Mouse (Mus musculus) gastrocnemius, postnatal 14 days (tissue): Measurements from ENCODE around the gene Col6a3. TPM values are rescaled to one million over a fixed set of nuclear protein-coding genes. Genes with fewer than 3 reads are reported as not detected.

Source experiments
- DNase-seq: peaks from one replicate; pipeline ENCODE4 v3.0.0; 2021; ENCODE audit warnings: mixed read lengths
- intact Hi-C: fragments of 180-260 bp; cut with DNase I; formaldehyde crosslinking; loops from one replicate; pipeline ENCODE4 v1.15.1; 2025; ENCODE audit warnings: low total_unique reads
- total RNA-seq, 2 experiments: library from RNA; stranded (reverse); gene quantifications; 2 replicates each; pipeline ENCODE4 v1.2.3; 2021

The Col6a3 gene
- total RNA-seq, 2 experiments from 2014 or later, result 217 to 262 TPM

DNA sequence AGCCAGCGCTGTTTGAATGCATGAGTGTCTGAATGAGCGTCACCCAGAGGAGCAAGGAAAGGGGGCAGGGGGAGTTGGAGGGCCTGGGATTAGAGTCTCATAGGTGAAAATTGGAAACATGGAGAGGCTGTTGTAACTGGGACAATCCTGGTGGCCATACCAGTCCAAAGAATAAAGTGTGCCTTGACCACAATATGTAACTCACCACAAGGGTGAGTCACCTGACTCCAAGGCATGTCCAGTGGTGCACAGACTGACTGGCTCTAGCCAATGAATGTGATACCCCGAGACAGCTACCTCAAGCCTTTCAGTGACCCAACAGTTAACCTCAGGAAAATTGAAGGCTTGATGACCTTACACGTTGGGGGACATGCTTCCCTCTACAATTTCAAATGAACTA, 40.7 kb downstream of the Col6a3 start:
- DNase-seq, result no peak
- intact Hi-C loops, result no loop called here

DNA sequence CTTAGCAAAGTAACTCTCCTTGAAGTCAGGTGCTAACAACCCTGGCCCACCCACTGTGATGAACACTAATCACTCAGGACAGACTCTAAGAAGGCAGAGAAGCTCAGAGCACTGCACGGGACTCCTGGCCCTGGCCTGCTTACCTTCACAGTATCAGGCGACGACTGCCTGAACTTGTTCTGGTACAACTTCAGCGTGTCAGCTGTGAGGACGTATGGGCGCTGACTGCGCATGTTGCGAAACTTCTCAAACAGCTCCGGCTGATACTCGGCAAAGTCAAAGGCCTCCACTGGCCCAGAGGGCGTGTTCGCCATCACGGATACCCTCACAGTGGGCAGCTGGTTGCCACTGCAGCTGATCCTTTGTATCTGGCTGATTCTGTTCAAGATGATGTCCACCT, 42.7 kb downstream of the Col6a3 start:
- intact Hi-C loops, result no loop called here

DNA sequence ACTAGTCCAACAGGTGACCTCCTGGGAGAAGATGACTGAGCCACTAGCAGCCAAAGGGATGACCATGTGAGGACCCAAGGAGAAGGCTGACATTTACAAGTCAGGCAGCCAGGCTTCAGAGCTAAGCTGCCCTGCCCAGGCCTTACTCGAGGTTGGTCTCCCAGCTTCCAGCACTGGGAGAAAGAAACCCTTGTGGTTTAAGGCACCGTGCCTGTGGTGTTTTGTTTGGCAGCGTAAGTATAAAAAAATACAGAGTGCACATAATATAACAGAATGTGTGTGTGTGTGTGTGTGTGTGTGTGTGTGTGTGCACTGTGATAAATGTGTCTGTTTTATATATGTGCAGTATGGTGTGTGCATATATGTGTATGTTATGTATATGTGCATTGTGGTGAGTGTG, 43.3 kb downstream of the Col6a3 start:
- DNase-seq, result no peak
- intact Hi-C loops, result no loop called here

More for the DNA sequence above, 42.7 kb downstream of the Col6a3 start:
- no peak for DNase-seq

DNA sequence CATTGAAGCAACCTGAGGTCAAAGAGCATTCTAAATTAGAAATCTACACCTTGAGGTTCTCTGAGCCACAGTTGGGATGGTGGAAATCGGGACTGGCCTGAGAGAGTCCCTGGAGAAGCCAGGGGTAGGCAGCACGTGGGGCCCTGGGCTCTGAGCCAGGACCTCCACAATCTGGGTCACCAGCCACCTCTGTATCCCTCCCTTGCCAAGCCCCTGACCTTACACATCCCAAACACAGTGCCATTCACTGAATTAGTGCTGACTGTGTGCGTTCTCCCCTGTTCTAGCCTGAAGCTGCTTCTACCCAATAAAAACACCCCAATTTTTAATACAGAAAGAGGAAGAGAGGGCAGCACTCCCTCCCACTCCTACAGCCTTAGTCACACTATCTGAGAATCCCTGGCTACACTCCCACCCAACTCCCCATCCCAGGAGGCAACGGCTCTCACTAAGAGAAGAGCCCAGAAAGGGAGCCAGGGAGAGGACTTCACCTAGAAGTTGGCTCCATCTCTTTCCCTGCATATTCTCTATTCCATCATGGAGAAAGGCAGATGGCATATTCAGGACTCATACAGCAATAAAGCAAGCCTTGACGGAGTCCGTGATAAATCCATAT, 46.4 kb downstream of the Col6a3 start:
- intact Hi-C loops, result no loop called here
- peak; percentile 60 for DNase-seq

DNA sequence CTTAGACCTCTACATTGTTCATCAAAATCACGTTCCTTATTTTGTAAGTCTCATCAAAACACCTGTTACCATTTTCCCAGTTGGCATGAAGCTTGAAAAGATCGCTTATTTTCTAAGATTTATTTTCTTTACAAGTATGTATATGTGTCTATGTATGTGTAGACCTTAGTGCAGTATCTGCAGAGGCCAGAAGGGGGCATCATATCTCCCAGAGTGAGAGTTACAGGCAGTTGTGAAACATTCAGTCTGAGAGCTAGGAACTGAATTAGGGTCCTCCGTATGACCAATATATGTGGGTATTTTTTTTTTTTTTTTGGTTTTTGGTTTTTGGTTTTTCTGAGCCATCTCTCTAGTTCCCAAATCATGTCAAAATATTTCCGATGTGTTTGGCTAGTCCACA, 50.4 kb downstream of the Col6a3 start:
- intact Hi-C loops, result no loop called here
- DNase-seq, result no peak

DNA sequence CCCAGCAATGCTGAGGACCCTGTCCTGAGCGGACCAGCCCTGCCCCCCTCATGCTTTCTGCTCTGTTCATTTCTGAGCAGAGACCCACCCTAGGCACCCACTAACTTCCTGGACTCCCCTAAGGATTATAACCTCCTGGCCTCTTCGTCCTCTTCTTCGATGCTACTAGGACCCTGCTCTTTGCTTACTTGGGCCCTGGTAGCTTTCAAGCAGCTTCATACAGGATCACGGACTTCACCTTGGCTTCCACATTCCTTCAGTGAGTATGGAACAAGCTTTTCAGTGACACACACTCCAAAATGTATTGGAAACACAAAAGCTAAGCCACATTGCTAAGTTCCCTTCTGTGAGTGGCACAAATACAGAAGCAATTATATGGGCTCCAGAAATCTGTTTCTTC, 52.8 kb downstream of the Col6a3 start:
- no peak for DNase-seq

DNA sequence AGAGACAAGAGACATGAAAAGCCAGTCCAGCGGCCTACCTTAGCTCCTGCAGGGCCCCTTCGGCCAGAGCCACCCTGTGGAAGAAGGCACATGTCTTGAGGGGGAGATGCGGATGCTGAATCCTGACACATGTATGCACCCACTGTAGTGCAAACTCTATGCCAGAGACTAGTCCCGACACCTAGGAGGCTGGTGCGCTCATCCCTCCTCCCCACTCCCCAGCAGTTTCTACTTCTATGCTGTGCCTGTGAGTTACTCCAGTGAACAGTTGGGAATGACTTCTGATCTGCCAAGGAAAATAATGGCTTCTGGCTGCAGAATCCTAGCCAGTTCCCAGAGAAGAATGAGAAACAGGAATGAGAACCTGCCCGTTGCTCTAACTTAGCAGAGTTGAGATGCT, 54.3 kb downstream of the Col6a3 start:
- no peak for DNase-seq
- intact Hi-C loops, result no loop called here

More for the DNA sequence above, 52.8 kb downstream of the Col6a3 start:
- intact Hi-C loops, result no loop called here

DNA sequence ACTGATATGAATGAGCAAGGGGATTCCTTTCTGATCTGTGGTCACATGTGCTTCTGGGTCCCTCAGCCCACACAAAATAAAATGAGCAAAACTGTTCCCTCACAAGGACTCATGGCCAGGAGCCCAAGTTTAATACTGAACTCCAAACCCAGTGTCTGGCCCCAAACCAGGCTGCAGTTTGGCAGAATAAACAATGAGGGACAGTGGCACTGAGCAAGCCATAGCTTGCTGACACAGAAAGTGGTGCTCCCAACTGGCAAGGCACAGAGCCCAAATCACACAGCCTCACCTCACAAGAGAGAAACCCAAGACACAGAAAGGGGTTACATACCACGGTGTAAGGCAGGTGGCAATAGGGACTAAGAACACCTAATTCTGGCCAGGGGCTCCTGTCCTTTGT, 63.3 kb downstream of the Col6a3 start:
- DNase-seq, result no peak
- intact Hi-C loops, result no loop called here

DNA sequence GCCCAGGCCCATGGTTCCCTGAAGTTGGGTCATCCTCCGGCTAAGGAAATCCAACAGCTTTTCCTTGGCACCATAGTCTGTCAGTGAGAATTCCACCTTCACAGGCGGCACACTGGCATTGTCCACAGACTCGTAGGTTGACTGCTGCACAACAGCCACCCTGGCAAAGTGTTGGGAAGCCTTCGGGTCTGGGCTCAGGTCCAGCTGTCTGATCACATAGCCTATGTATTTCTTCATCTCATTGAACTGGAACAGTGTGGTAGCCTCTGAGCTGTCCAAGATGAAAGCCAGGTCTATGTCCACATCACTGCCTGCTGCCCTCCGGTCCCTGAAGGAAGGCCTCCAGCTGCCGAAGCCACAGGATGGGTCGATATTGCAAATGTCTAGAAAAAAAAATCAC, 64.7 kb downstream of the Col6a3 start:
- intact Hi-C loops, result no loop called here
- DNase-seq, result no peak

DNA sequence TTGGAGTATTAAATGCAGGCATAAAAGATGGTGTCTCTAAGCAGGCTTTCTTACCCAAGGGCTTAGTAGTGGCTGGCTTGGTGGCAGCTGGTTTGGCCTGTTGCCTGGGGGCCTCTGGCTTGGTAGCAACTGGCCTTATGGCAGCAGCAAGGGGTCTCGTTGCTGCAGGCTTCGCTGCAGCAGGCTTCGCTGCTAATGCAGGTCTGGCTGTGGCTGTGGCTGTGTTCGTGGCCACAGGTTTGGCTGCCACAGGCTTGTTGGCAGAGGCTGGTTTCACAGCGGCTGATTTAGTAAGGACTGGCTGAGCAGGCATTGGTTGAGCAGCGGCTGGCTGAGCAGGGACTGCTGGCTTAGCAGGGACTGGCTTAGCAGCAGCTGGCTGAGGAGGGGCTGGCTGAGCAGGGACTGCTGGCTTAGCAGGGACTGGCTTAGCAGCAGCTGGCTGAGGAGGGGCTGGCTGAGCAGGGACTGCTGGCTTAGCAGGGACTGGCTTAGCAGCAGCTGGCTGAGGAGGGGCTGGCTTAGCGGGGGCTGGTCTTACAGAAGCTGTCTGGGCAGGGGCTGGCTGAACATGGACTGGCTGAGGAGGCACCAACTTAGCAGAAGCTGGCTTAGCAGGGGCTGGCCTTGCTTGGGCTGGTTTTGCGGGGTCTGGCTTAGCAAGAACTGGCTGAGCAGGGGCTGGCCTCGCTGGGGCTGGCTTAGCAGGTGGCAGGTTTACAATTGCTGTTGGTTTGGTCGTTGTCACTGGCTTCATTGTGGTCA, 68.1 kb downstream of the Col6a3 start:
- intact Hi-C loops, result no loop called here
- DNase-seq, result peak; percentile 82

DNA sequence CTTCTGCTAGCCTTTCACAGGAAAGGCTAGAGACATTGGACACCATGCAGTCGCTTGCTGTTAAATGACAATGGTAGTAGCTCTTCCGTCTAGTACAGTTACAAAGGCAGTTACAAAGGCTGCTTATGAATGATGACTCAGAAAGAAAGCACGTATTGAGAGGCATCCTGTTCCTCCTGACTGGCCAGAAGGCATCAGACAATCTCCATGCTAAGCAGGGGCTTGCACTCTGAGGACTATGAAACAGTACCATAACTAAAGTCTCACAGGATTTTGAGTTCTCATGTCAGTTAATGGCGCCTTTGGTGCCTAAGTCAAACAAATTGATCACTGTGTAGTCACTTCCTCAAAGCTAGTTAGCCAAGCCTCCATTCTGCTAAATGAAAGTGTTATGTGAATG, 72.6 kb downstream of the Col6a3 start:
- intact Hi-C loops, result no loop called here
- DNase-seq, result no peak

DNA sequence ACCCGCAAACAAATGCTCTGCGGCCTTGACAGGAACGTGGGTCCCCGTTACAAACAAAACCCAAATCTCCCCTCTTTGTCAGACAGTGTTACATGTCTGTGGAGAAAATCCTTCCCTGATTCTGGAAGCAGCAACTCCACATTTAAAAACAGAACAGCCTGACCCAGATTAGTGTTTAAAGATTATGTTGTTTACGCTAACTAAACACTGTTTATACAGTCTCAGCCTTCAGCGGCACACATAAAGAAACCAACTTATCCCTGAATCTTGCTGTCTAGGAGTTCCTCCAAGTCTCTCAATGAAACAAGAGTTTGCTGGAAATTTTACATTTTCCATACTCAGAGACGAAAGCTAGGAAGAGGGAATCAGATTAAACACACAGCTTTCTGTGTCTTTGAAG, 73.7 kb downstream of the Col6a3 start:
- no peak for DNase-seq
- intact Hi-C loops, result no loop called here

DNA sequence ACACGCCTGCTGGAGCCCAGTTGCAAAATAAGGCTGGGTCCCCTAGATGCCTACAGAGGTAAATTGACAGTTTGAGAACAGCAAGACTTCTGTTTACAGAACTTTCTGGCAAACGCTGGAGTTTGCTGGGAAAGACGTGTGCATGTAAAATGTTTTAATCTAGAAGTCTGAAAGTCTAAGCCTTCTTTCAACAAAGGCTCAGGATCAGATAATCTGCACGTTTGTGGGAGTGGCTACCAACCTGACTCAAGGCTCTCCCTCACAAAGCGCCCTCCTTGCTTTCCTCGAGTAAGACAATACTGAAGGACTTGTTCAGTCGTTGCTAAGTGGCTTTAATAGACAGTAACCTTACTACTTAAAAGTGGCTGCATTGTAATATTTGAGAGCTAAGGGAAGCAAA, 74.5 kb downstream of the Col6a3 start:
- intact Hi-C loops, result no loop called here
- DNase-seq, result no peak

DNA sequence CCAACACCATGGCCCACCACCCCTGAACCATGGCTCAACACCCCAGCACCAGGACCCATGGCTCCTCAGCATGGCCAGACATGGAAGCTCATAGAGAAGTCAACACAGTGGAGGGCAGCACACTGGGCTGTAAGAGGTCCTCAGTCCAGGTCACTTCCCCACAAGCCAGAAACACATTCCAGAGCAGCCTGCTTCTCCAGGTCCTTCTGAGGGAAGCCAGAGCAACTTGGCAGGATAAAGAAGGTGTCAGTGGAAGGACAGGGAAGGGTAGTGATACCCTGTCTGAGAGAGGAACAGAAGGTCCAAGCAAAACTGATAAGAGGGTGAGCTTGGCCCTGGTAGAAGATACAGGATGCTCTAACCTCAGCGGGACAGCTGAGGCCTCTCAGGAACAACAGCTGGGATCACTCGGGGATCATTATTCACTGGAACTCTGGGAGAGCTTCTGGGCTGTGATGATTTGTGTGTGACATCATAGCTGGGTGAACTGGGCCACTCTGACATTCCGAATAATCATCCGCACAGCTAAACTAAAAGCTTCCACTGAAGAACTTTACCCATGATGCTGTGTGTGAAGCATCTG, 85.6 kb downstream of the Col6a3 start:
- intact Hi-C loops, result loop anchor here (10.0 kb wide), 1 partner anchor 103 kb away; no protein-coding TSS in a partner anchor
- DNase-seq, result no peak

DNA sequence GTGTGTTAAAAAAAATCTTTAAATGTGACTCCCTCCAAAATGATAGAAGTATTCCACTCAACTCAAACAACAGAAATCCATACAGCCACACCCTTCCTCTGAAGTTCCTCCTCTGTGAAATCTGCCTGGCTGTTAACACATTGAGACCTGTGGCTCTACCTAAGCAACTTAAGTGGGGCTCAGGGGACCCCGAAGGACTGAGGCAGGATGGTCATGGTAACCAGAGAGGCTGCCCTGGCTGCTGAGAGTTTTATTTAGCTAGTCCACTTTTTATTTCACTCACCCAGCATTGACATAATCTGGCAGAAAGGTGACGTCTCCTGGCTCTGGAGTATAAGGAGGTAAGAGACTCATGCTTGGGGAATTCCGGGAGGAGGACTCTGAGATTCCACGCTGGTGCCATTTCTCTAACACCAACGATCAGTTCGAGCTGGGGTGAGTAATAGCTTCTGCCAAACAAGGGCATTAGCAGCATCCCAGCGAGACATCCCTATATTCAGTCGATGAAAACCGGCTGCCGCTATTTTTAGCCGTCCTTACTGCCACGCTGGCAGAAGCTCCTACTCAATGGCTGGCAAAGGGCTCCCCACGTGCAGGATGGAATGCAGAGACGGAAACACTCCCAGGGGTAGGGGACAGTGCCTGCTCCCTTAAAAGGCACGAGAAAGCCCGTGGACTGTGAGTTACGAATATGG, 89.8 kb downstream of the Col6a3 start:
- no peak for DNase-seq
- intact Hi-C loops, result loop anchor here (10.0 kb wide), 1 partner anchor 99 kb away; no protein-coding TSS in a partner anchor

DNA sequence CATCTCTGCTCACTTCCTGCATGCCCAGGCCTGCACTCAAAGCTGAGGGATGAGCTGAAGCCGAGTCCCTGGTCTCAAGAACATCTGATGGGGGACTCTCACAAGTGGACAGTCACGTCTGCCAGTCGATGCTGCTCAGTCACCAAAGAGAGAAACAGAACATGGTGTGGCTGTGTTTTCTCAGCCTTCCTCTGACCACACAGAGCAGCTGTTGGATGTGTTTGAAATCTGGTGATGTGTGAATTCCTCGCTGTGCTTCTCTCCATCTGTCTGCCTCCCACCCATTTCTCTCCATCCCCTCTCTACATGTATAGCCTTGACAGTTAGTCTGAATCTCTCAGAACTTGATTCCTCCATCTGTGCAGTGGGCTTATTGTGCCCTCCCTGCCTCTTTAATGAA, 92.5 kb downstream of the Col6a3 start:
- DNase-seq, result no peak
- intact Hi-C loops, result loop anchor here (10.0 kb wide), 1 partner anchor 96 kb away; no protein-coding TSS in a partner anchor

DNA sequence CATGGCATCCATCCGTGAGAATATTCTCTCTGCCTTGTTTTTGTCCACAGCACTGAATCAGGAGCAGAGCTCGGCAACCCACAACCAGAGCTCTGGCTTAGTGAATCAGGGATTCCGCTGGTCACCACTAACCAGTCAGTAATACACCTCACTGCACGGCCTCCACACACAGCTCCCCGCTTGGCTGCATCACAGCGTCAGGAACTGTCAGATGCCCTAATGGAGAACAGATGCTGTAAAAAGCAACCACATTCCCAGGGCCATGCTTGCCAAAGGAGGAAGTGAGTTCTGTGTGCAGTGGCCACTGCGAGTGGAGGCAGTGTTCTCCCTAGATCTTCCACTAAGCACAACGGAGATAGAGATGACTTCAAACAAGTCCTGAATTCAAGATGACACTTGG, 93.6 kb downstream of the Col6a3 start:
- DNase-seq, result peak; percentile 73
- intact Hi-C loops, result loop anchor here (10.0 kb wide), 1 partner anchor 95 kb away; no protein-coding TSS in a partner anchor

DNA sequence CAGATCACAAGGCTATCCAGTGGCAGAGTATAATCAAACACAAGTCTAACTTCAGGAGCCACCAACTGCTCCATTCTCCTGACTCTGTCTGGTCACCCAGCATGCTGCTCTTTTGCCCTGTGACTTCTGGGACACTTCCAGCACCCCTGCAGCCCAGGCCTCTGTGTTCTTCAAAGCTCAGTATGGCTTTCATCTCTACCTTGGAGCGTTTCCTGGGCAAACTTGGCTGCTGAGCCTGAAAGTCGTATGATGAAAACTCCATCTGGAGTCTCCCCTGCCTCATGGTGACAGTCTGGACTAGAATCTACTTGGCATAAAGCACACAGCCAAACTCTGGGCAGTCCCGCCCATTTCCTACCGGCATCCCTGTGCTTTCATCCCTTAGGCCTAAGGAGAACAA, 95.2 kb downstream of the Col6a3 start:
- intact Hi-C loops, result no loop called here
- no peak for DNase-seq

DNA sequence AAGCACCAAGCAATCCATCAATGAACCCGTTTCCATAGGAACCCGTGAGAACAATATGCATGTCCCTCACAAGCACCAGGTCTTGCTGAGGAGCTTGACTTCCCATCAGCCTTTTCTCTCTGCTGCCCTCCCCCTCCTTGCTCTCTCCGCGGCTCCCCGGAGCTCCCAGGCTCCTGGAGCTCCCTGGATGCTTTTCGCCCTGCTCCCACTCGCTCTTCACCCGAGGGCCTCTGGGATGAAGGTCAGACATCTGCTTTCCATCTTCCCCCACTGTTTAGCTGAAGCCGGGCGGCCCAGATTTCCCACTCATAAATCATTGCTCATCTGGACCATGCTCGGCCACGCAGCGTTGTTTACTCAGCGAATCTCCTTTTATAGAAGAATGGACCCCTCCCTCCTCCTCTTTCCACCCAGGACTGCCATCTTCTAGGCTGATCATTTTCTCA, 99.8 kb downstream of the Col6a3 start:
- intact Hi-C loops, result no loop called here

DNA sequence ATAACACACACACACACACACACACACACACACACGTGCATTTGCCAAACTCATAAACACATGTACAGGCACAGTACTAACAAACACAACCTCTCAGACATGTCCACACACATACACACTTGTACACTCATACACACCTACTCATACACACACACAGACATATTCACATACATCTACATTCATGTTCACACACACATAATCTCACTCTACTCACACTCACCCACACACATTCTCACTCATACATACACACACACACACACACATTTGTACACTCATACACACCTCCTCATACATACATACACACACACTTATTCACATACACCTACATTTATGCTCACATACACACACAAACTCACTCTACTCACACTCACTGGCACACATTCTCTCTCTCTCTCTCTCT, 100.3 kb downstream of the Col6a3 start:
- intact Hi-C loops, result no loop called here
- no peak for DNase-seq

More for the DNA sequence above, 99.8 kb downstream of the Col6a3 start:
- DNase-seq, result peak; percentile 75
